Mouse (Mus musculus) spleen, adult 12 weeks (tissue): ENCODE measurements around the gene Ibsp.

ENCODE experiments used
- DNase-seq: peaks from one replicate; pipeline ENCODE4 v3.0.0; 2022; ENCODE audit warnings: low spot score

Gene Ibsp

GRCm38 (mm10) chr5:104342881-104343280, 43.9 kb downstream of the Ibsp start:
- no peak for DNase-seq

GRCm38 (mm10) chr5:104344526-104345240, 45.7 kb downstream of the Ibsp start:
- DNase-seq: no peak

GRCm38 (mm10) chr5:104345241-104345630, 46.3 kb downstream of the Ibsp start:
- DNase-seq: no peak

GRCm38 (mm10) chr5:104351041-104351440, 52.1 kb downstream of the Ibsp start:
- no peak for DNase-seq

GRCm38 (mm10) chr5:104351874-104352273, 52.9 kb downstream of the Ibsp start:
- no peak for DNase-seq

- no peak for DNase-seq
Measured at GRCm38 (mm10) chr5:104357575-104357974, 58.6 kb downstream of the Ibsp start.

GRCm38 (mm10) chr5:104358592-104358991, 59.6 kb downstream of the Ibsp start:
- DNase-seq: no peak

GRCm38 (mm10) chr5:104359257-104359656, 60.3 kb downstream of the Ibsp start:
- DNase-seq: no peak
